17 mouse cellular contexts compared by ENCODE assay signal in genomic region chr3:141948506-141948905, GRCm38 (mm10).
"Had no signal": no experiment of that assay in that cellular context is flagged by ENCODE, and none has a peak within 500 bp of the region (broad histone marks: within the 10 kb centered on the region; RNA-seq: fewer than 3 reads in every experiment).

No protein-coding gene starts in this region.

- DNase-seq: liver, postnatal 0 days; lung, adult 2 months; lung, postnatal 14 days; lung, postnatal 36 days; right cerebral cortex, postnatal 14 days; thymus, adult 2 months; thymus, postnatal 25 days; thymus, postnatal 4 days had no signal

- H3K4me2 ChIP-seq: lung, embryonic 15.5 days; midbrain, embryonic 13.5 days; midbrain, embryonic 15.5 days; neural tube, embryonic 12.5 days; stomach, embryonic 15.5 days had no signal

- H3K36me3 ChIP-seq: lung, embryonic 15.5 days; midbrain, embryonic 13.5 days; midbrain, embryonic 15.5 days; neural tube, embryonic 12.5 days; stomach, embryonic 15.5 days had no signal

- H3K9me3 ChIP-seq: lung, embryonic 15.5 days; megakaryocyte, embryonic 14.5 days; midbrain, embryonic 13.5 days; midbrain, embryonic 15.5 days; neural tube, embryonic 12.5 days; stomach, embryonic 15.5 days had no signal

- H3K27ac ChIP-seq: lung, embryonic 15.5 days; macrophage; midbrain, embryonic 13.5 days; midbrain, embryonic 15.5 days; neural tube, embryonic 12.5 days; stomach, embryonic 15.5 days; stomach, postnatal 0 days had no signal

- H3K9ac ChIP-seq: liver, postnatal 0 days; lung, embryonic 15.5 days; midbrain, embryonic 13.5 days; midbrain, embryonic 15.5 days; neural tube, embryonic 12.5 days; stomach, embryonic 15.5 days had no signal

- H3K27me3 ChIP-seq: lung, embryonic 15.5 days; megakaryocyte, embryonic 14.5 days; midbrain, embryonic 13.5 days; midbrain, embryonic 15.5 days; neural tube, embryonic 12.5 days; stomach, embryonic 15.5 days had no signal

- H3K4me3 ChIP-seq: lung, embryonic 15.5 days; megakaryocyte, embryonic 14.5 days; midbrain, embryonic 13.5 days; midbrain, embryonic 15.5 days; neural tube, embryonic 12.5 days; stomach, embryonic 15.5 days had no signal

- ATAC-seq: liver, postnatal 0 days; lung, postnatal 0 days; midbrain, embryonic 13.5 days; midbrain, embryonic 15.5 days had no signal

- H3K4me1 ChIP-seq: lung, embryonic 15.5 days; megakaryocyte, embryonic 14.5 days; midbrain, embryonic 15.5 days; stomach, embryonic 15.5 days had no signal
